Mouse (Mus musculus): Measurements from ENCODE around the gene Gm49340.
"Not testable (repeated sequence)": the region's sequence is repeated elsewhere in the genome, so short reads cannot be mapped to it uniquely, and the experiment has no call there.

The Gm49340 gene

GRCm38 (mm10) chr11:73329442-73329841 is at the start of gene Gm49340, which contains the start of the genes Aspa and Spata22:
Gene Gm49340, plus strand, starts transcription at chr11:73329741.
Gene Aspa, minus strand, starts transcription at chr11:73329596.
Gene Spata22, plus strand, starts transcription at chr11:73329741.
- no peak for DNase-seq (ENCODE audit: low spot score)

GRCm38 (mm10) chr11:73280710-73281109 is 48.8 kb upstream of the Gm49340 start:
- DNase-seq (ENCODE audit: low spot score), result no peak

GRCm38 (mm10) chr11:73281528-73282027 is 48.0 kb upstream of the Gm49340 start:
- peak; percentile 39 for DNase-seq (ENCODE audit: low spot score)

GRCm38 (mm10) chr11:73283369-73283768 is 46.2 kb upstream of the Gm49340 start:
- DNase-seq (ENCODE audit: low spot score), result no peak

- no peak for DNase-seq (ENCODE audit: low spot score)
These were observed 45.6 kb upstream of the Gm49340 start for GRCm38 (mm10) chr11:73283926-73284325.

- no peak for DNase-seq (ENCODE audit: low spot score)
These were observed 45.2 kb upstream of the Gm49340 start for GRCm38 (mm10) chr11:73284351-73284750.

GRCm38 (mm10) chr11:73289621-73290020 is 39.9 kb upstream of the Gm49340 start:
- no peak for DNase-seq (ENCODE audit: low spot score)

GRCm38 (mm10) chr11:73303123-73303522 is 26.4 kb upstream of the Gm49340 start:
- no peak for DNase-seq (ENCODE audit: low spot score)

GRCm38 (mm10) chr11:73315961-73316360 is 13.6 kb upstream of the Gm49340 start:
- no peak for DNase-seq (ENCODE audit: low spot score)

GRCm38 (mm10) chr11:73318581-73318980 is 11.0 kb upstream of the Gm49340 start:
- not testable (repeated sequence) for DNase-seq (ENCODE audit: low spot score)

- DNase-seq (ENCODE audit: low spot score), result not testable (repeated sequence)
These were observed 8.5 kb upstream of the Gm49340 start for GRCm38 (mm10) chr11:73321064-73321463.

- no peak for DNase-seq (ENCODE audit: low spot score)
These were observed 5.4 kb upstream of the Gm49340 start for GRCm38 (mm10) chr11:73323906-73324830.

GRCm38 (mm10) chr11:73326485-73326886 is 3.1 kb upstream of the Gm49340 start:
- no peak for DNase-seq (ENCODE audit: low spot score)

- no peak for DNase-seq (ENCODE audit: low spot score)
These were observed 2.2 kb upstream of the Gm49340 start for GRCm38 (mm10) chr11:73327361-73327760.

GRCm38 (mm10) chr11:73333357-73333756 is 3.8 kb downstream of the Gm49340 start:
- DNase-seq (ENCODE audit: low spot score), result no peak

- no peak for DNase-seq (ENCODE audit: low spot score)
These were observed 7.4 kb downstream of the Gm49340 start for GRCm38 (mm10) chr11:73336919-73337318.

GRCm38 (mm10) chr11:73350483-73350882 is 20.9 kb downstream of the Gm49340 start, which contains the start of gene Olfr20:
Gene Olfr20, plus strand, starts transcription at chr11:73350783.
- DNase-seq (ENCODE audit: low spot score), result no peak

GRCm38 (mm10) chr11:73370946-73371345 is 41.4 kb downstream of the Gm49340 start, which contains the start of gene Olfr376:
Gene Olfr376, plus strand, starts transcription at chr11:73371246.
- DNase-seq (ENCODE audit: low spot score), result no peak

- no peak for DNase-seq (ENCODE audit: low spot score)
These were observed 65.8 kb downstream of the Gm49340 start for GRCm38 (mm10) chr11:73395374-73395773.

GRCm38 (mm10) chr11:73399514-73399913 is 70.0 kb downstream of the Gm49340 start, which contains the start of gene Olfr1:
Gene Olfr1, minus strand, starts transcription at chr11:73399614.
- no peak for DNase-seq (ENCODE audit: low spot score)
